Mouse (Mus musculus): ENCODE results near the gene Cntnap2.

DNA sequence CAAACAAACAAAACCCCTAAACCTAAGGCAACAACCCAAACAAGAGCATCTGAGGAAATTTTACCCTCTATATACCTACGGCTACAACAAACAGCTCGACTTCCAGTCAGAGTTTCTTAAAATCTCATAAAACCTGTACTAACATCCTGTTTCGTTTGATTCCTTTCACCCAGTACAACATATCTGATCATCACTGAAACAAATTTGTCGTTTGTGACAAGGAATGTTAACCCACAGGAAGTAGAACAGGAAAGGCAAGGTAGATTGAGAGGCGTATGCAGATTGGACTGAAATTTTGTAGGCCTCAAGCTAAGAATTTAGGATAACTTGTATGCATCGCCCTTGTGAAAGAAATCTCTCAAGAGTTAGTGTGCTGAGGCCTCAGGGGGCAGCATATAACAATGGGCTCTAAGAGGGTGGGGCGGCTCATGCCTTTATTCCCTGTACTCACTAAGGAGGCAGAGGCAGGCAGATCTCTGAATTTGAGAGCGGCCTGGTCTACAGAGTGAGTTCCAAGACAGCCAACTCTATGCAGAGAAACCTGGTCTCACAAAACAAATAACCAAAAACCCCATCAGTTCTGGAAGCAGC is 2291.0 kb downstream of the Cntnap2 start:
- TF ChIP-seq CTCF (IDR thresholded peaks at IDR 0.05; ENCODE audit: low read depth) (no peak), EP300 (IDR thresholded peaks at IDR 0.05; ENCODE audit: low read depth) (no peak)

All from liver, postnatal 0 days (tissue).